Mouse (Mus musculus) megakaryocyte-erythroid progenitor cell, adult 5-6 weeks (primary cell): Measurements from ENCODE around the gene Calcoco2. TPM values are rescaled to one million over a fixed set of nuclear protein-coding genes. Genes with fewer than 3 reads are reported as not detected.
"Not testable (repeated sequence)": the region's sequence is repeated elsewhere in the genome, so short reads cannot be mapped to it uniquely, and the experiment has no call there.

Experiments
- ATAC-seq: replicated peaks from 2 replicates; pipeline ENCODE4 v1.8.0; 2016; ENCODE audit warnings: mild to moderate bottlenecking, inconsistent platforms; ENCODE audit not compliant: severe bottlenecking, poor library complexity, low FRiP score, low TSS enrichment
- total RNA-seq, 2 experiments: library from RNA; stranded (forward) in 1 of 2; stranded (reverse) in 1 of 2; fragments of 200-1000, 215-1000 nt in 1 of 2; fragments of >200 nt in 1 of 2; fragmentation: Nextera tagmentation in 1 of 2; gene quantifications; 2 replicates each; pipeline ENCODE4 v1.2.3; 2014 to 2017

Gene Calcoco2
- total RNA-seq (2014; fragmentation: Nextera tagmentation) (not detected in 2 replicates), total RNA-seq (2017) (not detected in 2 replicates)

- no peak for ATAC-seq
Observed at GRCm38 (mm10) chr11:96111751-96112150, at the start of gene Calcoco2. Calcoco2 (minus strand) TSS chr11:96111964.

GRCm38 (mm10) chr11:96147471-96147870 lies 35.7 kb upstream of the Calcoco2 start:
- ATAC-seq, result no peak

- ATAC-seq, result peak; percentile 71; the same call in 1 of the 2 replicates
Observed at GRCm38 (mm10) chr11:96145622-96146270, 34.0 kb upstream of the Calcoco2 start.

- no peak for ATAC-seq
Observed at GRCm38 (mm10) chr11:96143766-96144165, 32.0 kb upstream of the Calcoco2 start.

GRCm38 (mm10) chr11:96140726-96141175 lies 29.0 kb upstream of the Calcoco2 start:
- no peak for ATAC-seq

GRCm38 (mm10) chr11:96135847-96136246 lies 24.1 kb upstream of the Calcoco2 start:
- no peak for ATAC-seq

GRCm38 (mm10) chr11:96133239-96133865 lies 21.6 kb upstream of the Calcoco2 start, which contains the start of gene Ttll6:
Ttll6 (plus strand) TSS chr11:96133786.
- peak; percentile 71; the same call in 1 of the 2 replicates for ATAC-seq

GRCm38 (mm10) chr11:96130606-96131005 lies 18.8 kb upstream of the Calcoco2 start:
- no peak for ATAC-seq

- peak; percentile 83 for ATAC-seq
Observed at GRCm38 (mm10) chr11:96124052-96124914, 12.5 kb upstream of the Calcoco2 start.

GRCm38 (mm10) chr11:96122806-96123205 lies 11.0 kb upstream of the Calcoco2 start:
- not testable (repeated sequence) for ATAC-seq

GRCm38 (mm10) chr11:96119401-96119800 lies 7.6 kb upstream of the Calcoco2 start:
- no peak for ATAC-seq

- ATAC-seq, result not testable (repeated sequence)
Observed at GRCm38 (mm10) chr11:96116925-96117324, 5.2 kb upstream of the Calcoco2 start.

GRCm38 (mm10) chr11:96116116-96116515 lies 4.4 kb upstream of the Calcoco2 start:
- ATAC-seq, result no peak

GRCm38 (mm10) chr11:96115416-96115815 lies 3.7 kb upstream of the Calcoco2 start:
- ATAC-seq, result no peak

GRCm38 (mm10) chr11:96114077-96114476 lies 2.3 kb upstream of the Calcoco2 start:
- no peak for ATAC-seq

GRCm38 (mm10) chr11:96110950-96111349 lies 814 bp downstream of the Calcoco2 start:
- not testable (repeated sequence) for ATAC-seq

GRCm38 (mm10) chr11:96108376-96108775 lies 3.4 kb downstream of the Calcoco2 start:
- ATAC-seq, result no peak

GRCm38 (mm10) chr11:96093361-96093760 lies 18.4 kb downstream of the Calcoco2 start:
- ATAC-seq, result peak; percentile 79

GRCm38 (mm10) chr11:96092674-96093291 lies 19.0 kb downstream of the Calcoco2 start:
- no peak for ATAC-seq
